Mouse (Mus musculus) intestine, postnatal 0 days (tissue): ENCODE measurements around the gene Olfr1502. TPM values are rescaled to one million over a fixed set of nuclear protein-coding genes. Genes with fewer than 3 reads are reported as not detected.
"Not testable (repeated sequence)": the region's sequence is repeated elsewhere in the genome, so short reads cannot be mapped to it uniquely, and the experiment has no call there.

Source experiments
- ATAC-seq: fragments of 200-750 bp; cut with Nextera tagmentation; 2 replicates; pipeline ENCODE4 v1.8.0; 2017; ENCODE audit warnings: mild to moderate bottlenecking, moderate TSS enrichment, moderate library complexity
- H3K27ac ChIP-seq: fragments of 300-500 bp; sonication (generic); 2 replicates; pipeline ENCODE4 v1.5.1; 2014; ENCODE audit warnings: mild to moderate bottlenecking, low read depth, low read length, moderate library complexity
- H3K27me3 ChIP-seq: fragments of 300-500 bp; sonication (generic); replicated peaks from 2 replicates; pipeline ENCODE4 v1.6.1; 2014; ENCODE audit warnings: low read length, mixed read lengths; ENCODE audit not compliant: control insufficient read depth, insufficient read depth
- H3K36me3 ChIP-seq: fragments of 300-500 bp; sonication (generic); 2 replicates; pipeline ENCODE4 v1.6.1; 2014; ENCODE audit warnings: mild to moderate bottlenecking, moderate library complexity; ENCODE audit not compliant: control insufficient read depth, insufficient read depth
- H3K4me1 ChIP-seq: fragments of 300-500 bp; sonication (generic); replicated peaks from 2 replicates; pipeline ENCODE4 v1.6.1; 2014; ENCODE audit warnings: antibody characterized with exemption, low read length, mixed read lengths; ENCODE audit not compliant: control insufficient read depth, insufficient read depth
- H3K4me2 ChIP-seq: fragments of 300-500 bp; sonication (generic); replicated peaks from 2 replicates; pipeline ENCODE4 v1.6.1; 2014; ENCODE audit warnings: low read depth, mild to moderate bottlenecking, moderate library complexity
- H3K4me3 ChIP-seq: fragments of 300-500 bp; sonication (generic); 2 replicates; pipeline ENCODE4 v1.5.1; 2014; ENCODE audit warnings: low read depth, low read length
- H3K9ac ChIP-seq: fragments of 300-500 bp; sonication (generic); 2 replicates; pipeline ENCODE4 v1.6.1; 2014; ENCODE audit warnings: mild to moderate bottlenecking, low read depth, low read length
- H3K9me3 ChIP-seq: fragments of 300-500 bp; sonication (generic); 2 replicates; pipeline ENCODE4 v1.6.1; 2016; ENCODE audit warnings: mixed run types; ENCODE audit not compliant: control insufficient read depth
- CTCF ChIP-seq: sonication (generic); IDR thresholded peaks from 2 replicates; pipeline ENCODE4 v1.5.1; 2016; ENCODE audit warnings: low read depth, mild to moderate bottlenecking, control low read depth, antibody characterized with exemption, moderate library complexity
- WGBS: fragments of 180-500 bp; shearing (Covaris S2); extraction: QIAGEN DNeasy Blood & Tissue Kit; methylation state at CpG from one replicate; pipeline ENCODE4 v1.1.7; 2014; 5-methylcytosine and 5-hydroxymethylcytosine counted together
- polyA plus RNA-seq: library from polyadenylated mRNA; unstranded; fragments of >200 nt; fragmentation: Nextera tagmentation; extraction: Ambion mirVana; gene quantifications from 2 replicates; pipeline ENCODE4 v1.2.1, GENCODE M21; 2015

The Olfr1502 gene
- polyA plus RNA-seq: not detected in 2 replicates

DNA sequence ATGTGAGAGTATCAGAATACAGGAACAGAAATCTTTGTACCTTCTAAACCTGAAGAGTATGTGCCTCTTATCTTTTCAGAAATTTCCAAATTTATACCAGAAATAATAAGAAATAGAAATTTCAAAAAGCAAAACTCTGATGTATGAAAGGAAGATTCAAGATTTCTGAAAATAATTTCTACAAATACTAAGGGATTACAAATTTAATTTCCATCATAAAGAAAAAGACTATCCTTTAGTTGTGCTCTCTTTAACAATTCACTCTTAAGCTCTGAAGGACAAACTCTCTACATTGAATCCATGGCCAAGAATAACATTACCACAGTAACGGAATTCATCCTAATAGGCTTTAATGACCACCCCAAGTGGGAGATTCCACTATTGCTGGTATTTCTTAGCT is at the start of gene Olfr1502:
Gene Olfr1502 (plus strand): TSS at position 301 of the 400 bp plus-strand sequence.
- 79% methylated on average over 1 of the region's 1 CpGs for WGBS
- Histone ChIP-seq H3K27ac (no peak within 1 kb of the TSS), H3K4me3 (no peak within 1 kb of the TSS), H3K27me3 (no peaks in the 10 kb centered on the region), H3K4me2 (no peak within 1 kb of the TSS), H3K9ac (no peak within 1 kb of the TSS), H3K9me3 (no peaks in the 10 kb centered on the region), H3K4me1 (no peaks in the 10 kb centered on the region), H3K36me3 (no peaks in the 10 kb centered on the region)
- ATAC-seq: no peak
- TF ChIP-seq CTCF: no peak

- Histone ChIP-seq H3K27ac (no peak overlapping the region), H3K4me3 (no peak overlapping the region), H3K27me3 (no peaks in the 10 kb centered on the region), H3K9me3 (no peaks in the 10 kb centered on the region), H3K4me2 (no peak overlapping the region), H3K9ac (no peak overlapping the region), H3K4me1 (no peaks in the 10 kb centered on the region), H3K36me3 (no peaks in the 10 kb centered on the region)
- no peak for ATAC-seq
- TF ChIP-seq CTCF: peak; percentile 24; the same call in 1 of the 2 replicates
- WGBS: 62% methylated on average over 2 of the region's 2 CpGs
Measured at GRCm38 (mm10) chr19:13812823-13813222, 48.8 kb upstream of the Olfr1502 start.

DNA sequence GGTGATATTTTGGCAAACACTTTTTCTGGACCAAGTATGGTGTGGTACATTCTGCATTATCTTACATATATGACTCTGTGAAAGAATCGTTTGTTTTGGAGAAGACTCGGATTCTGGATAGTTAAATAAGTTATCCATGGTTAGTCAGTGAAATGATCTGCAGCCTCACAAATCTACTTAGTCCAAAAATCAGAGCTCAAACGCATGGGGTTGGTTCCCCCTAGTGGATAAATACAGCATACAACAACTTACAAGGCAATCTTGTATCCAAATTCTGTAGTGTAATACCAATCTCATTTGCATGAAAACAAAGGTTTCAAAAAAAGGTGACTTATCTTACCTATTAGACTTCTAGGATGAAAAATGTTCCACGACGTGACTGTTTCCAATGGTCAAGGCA is 42.8 kb upstream of the Olfr1502 start:
- Histone ChIP-seq H3K36me3 (no peaks in the 10 kb centered on the region), H3K4me2 (no peak overlapping the region), H3K4me3 (no peak overlapping the region), H3K9me3 (no peaks in the 10 kb centered on the region), H3K27me3 (no peaks in the 10 kb centered on the region), H3K9ac (no peak overlapping the region), H3K27ac (no peak overlapping the region), H3K4me1 (no peaks in the 10 kb centered on the region)
- 31% methylated on average over 5 of the region's 5 CpGs for WGBS
- TF ChIP-seq CTCF: peak; percentile 50
- ATAC-seq: no peak

GRCm38 (mm10) chr19:13819347-13819746 is 42.2 kb upstream of the Olfr1502 start, which contains the start of gene Olfr1499:
Gene Olfr1499 (minus strand): TSS chr19:13819447.
- H3K4me2 ChIP-seq: no peak within 1 kb of the TSS
- TF ChIP-seq CTCF: no peak
- no peaks in the 10 kb centered on the region for H3K36me3 ChIP-seq
- no peak within 1 kb of the TSS for H3K9ac ChIP-seq
- H3K4me3 ChIP-seq: no peak within 1 kb of the TSS
- no peaks in the 10 kb centered on the region for H3K4me1 ChIP-seq
- H3K27ac ChIP-seq: no peak within 1 kb of the TSS
- no peaks in the 10 kb centered on the region for H3K9me3 ChIP-seq
- H3K27me3 ChIP-seq: no peaks in the 10 kb centered on the region
- ATAC-seq: no peak

GRCm38 (mm10) chr19:13820847-13821246 is 40.7 kb upstream of the Olfr1502 start:
- Histone ChIP-seq H3K9me3 (no peaks in the 10 kb centered on the region), H3K4me2 (no peak overlapping the region), H3K4me3 (no peak overlapping the region), H3K36me3 (no peaks in the 10 kb centered on the region), H3K27me3 (no peaks in the 10 kb centered on the region), H3K27ac (no peak overlapping the region), H3K4me1 (no peaks in the 10 kb centered on the region), H3K9ac (no peak overlapping the region)
- no peak for TF ChIP-seq CTCF
- no peak for ATAC-seq
- WGBS: 61% methylated on average over 5 of the region's 5 CpGs

GRCm38 (mm10) chr19:13828447-13828846 is 33.1 kb upstream of the Olfr1502 start:
- H3K9ac ChIP-seq: no peak overlapping the region
- no peaks in the 10 kb centered on the region for H3K27me3 ChIP-seq
- no peak for TF ChIP-seq CTCF
- 74% methylated on average over 3 of the region's 3 CpGs for WGBS
- H3K36me3 ChIP-seq: no peaks in the 10 kb centered on the region
- H3K27ac ChIP-seq: no peak overlapping the region
- H3K4me3 ChIP-seq: no peak overlapping the region
- no peaks in the 10 kb centered on the region for H3K9me3 ChIP-seq
- no peak overlapping the region for H3K4me2 ChIP-seq
- no peaks in the 10 kb centered on the region for H3K4me1 ChIP-seq
- no peak for ATAC-seq

- no peak within 1 kb of the TSS for H3K27ac ChIP-seq
- no peak within 1 kb of the TSS for H3K4me2 ChIP-seq
- TF ChIP-seq CTCF: no peak
- no peak for ATAC-seq
- no peaks in the 10 kb centered on the region for H3K9me3 ChIP-seq
- H3K4me1 ChIP-seq: no peaks in the 10 kb centered on the region
- H3K9ac ChIP-seq: no peak within 1 kb of the TSS
- H3K27me3 ChIP-seq: no peaks in the 10 kb centered on the region
- H3K36me3 ChIP-seq: no peaks in the 10 kb centered on the region
- no peak within 1 kb of the TSS for H3K4me3 ChIP-seq
Measured at GRCm38 (mm10) chr19:13830388-13830787, 31.2 kb upstream of the Olfr1502 start, which contains the start of gene Olfr1500. Gene Olfr1500 (minus strand): TSS chr19:13830488.

- not testable (repeated sequence) for H3K4me1 ChIP-seq, H3K27me3 ChIP-seq, H3K9ac ChIP-seq, H3K36me3 ChIP-seq, H3K27ac ChIP-seq, H3K4me2 ChIP-seq, ATAC-seq, H3K9me3 ChIP-seq, H3K4me3 ChIP-seq
Measured at GRCm38 (mm10) chr19:13850592-13850991, 11.0 kb upstream of the Olfr1502 start, which contains the start of gene Olfr1501. Gene Olfr1501 (minus strand): TSS chr19:13850692.
